Mouse (Mus musculus) stomach, postnatal 0 days (tissue): ENCODE measurements around the gene Megf11. TPM values are rescaled to one million over a fixed set of nuclear protein-coding genes. Genes with fewer than 3 reads are reported as not detected.

Experiments used
- ATAC-seq: fragments of 200-750 bp; cut with Nextera tagmentation; 2 replicates; pipeline ENCODE4 v1.8.0; 2017; ENCODE audit not compliant: low FRiP score, low TSS enrichment
- DNase-seq: peaks from one replicate; pipeline ENCODE4 v3.0.0-alpha.2; 2016; ENCODE audit warnings: low spot score
- H3K27ac ChIP-seq: fragments of 300-500 bp; sonication (generic); replicated peaks from 2 replicates; pipeline ENCODE4 v1.5.1; 2014; ENCODE audit warnings: mild to moderate bottlenecking, control low read depth
- H3K27me3 ChIP-seq: fragments of 300-500 bp; sonication (generic); 2 replicates; pipeline ENCODE4 v1.6.1; 2014; ENCODE audit warnings: low read length; ENCODE audit not compliant: control insufficient read depth, insufficient read depth
- H3K36me3 ChIP-seq: fragments of 300-500 bp; sonication (generic); 2 replicates; pipeline ENCODE4 v1.6.1; 2014; ENCODE audit warnings: low read length, mixed read lengths; ENCODE audit not compliant: control insufficient read depth, insufficient read depth
- H3K4me1 ChIP-seq: fragments of 300-500 bp; sonication (generic); replicated peaks from 2 replicates; pipeline ENCODE4 v1.6.1; 2014; ENCODE audit warnings: antibody characterized with exemption; ENCODE audit not compliant: control insufficient read depth, insufficient read depth
- H3K4me2 ChIP-seq: fragments of 300-500 bp; sonication (generic); replicated peaks from 2 replicates; pipeline ENCODE4 v1.6.1; 2014; ENCODE audit warnings: low read depth, mild to moderate bottlenecking, control low read depth, moderate library complexity
- H3K4me3 ChIP-seq: fragments of 300-500 bp; sonication (generic); 2 replicates; pipeline ENCODE4 v1.5.1; 2014; ENCODE audit warnings: low read depth, low read length, control low read depth
- H3K9ac ChIP-seq: fragments of 300-500 bp; sonication (generic); 2 replicates; pipeline ENCODE4 v1.6.1; 2014; ENCODE audit warnings: mild to moderate bottlenecking, low read length, control low read depth, mixed read lengths
- H3K9me3 ChIP-seq: fragments of 300-500 bp; sonication (generic); 2 replicates; pipeline ENCODE4 v1.6.1; 2016; ENCODE audit warnings: low read length; ENCODE audit not compliant: control insufficient read depth
- CTCF ChIP-seq: IDR thresholded peaks from 2 replicates; pipeline ENCODE4 v1.5.1; 2016; ENCODE audit warnings: antibody characterized with exemption, low read depth, mild to moderate bottlenecking, moderate library complexity
- EP300 ChIP-seq: optimal IDR thresholded peaks from 2 replicates; pipeline ENCODE3; 2016; ENCODE audit warnings: antibody characterized with exemption
- WGBS: fragments of 180-500 bp; shearing (Covaris S2); extraction: QIAGEN DNeasy Blood & Tissue Kit; methylation state at CpG from one replicate; pipeline ENCODE4 v1.1.7; 2014; 5-methylcytosine and 5-hydroxymethylcytosine counted together
- polyA plus RNA-seq: library from polyadenylated mRNA; unstranded; fragments of >200 nt; fragmentation: Nextera tagmentation; extraction: Ambion mirVana; gene quantifications from 2 replicates; pipeline ENCODE4 v1.2.1, GENCODE M21; 2015

Megf11 gene
- polyA plus RNA-seq, 1 experiment from 2014 or later: 0.46 TPM

GRCm38 (mm10) chr9:64649892-64650291 lies 264.5 kb downstream of the Megf11 start:
- Histone ChIP-seq H3K27me3 (no peaks in the 10 kb centered on the region), H3K9me3 (no peaks in the 10 kb centered on the region), H3K4me2 (no peak overlapping the region), H3K36me3 (no peaks in the 10 kb centered on the region), H3K4me1 (no peaks in the 10 kb centered on the region), H3K27ac (no peak overlapping the region), H3K9ac (no peak overlapping the region), H3K4me3 (no peak overlapping the region)
- no peak for TF ChIP-seq EP300
- DNase-seq (no peak), ATAC-seq (no peak)
- 30% methylated on average over 2 of the region's 2 CpGs for WGBS

GRCm38 (mm10) chr9:64651181-64651580 lies 265.8 kb downstream of the Megf11 start:
- TF ChIP-seq CTCF: no peak
- no peak for TF ChIP-seq EP300
- Histone ChIP-seq H3K4me2 (no peak overlapping the region), H3K27ac (no peak overlapping the region), H3K36me3 (no peaks in the 10 kb centered on the region), H3K4me1 (no peaks in the 10 kb centered on the region), H3K27me3 (no peaks in the 10 kb centered on the region), H3K4me3 (no peak overlapping the region), H3K9ac (no peak overlapping the region), H3K9me3 (no peaks in the 10 kb centered on the region)
- DNase-seq (no peak), ATAC-seq (no peak)
- 86% methylated on average over 1 of the region's 1 CpGs for WGBS

GRCm38 (mm10) chr9:64651689-64652088 lies 266.3 kb downstream of the Megf11 start:
- H3K9me3 ChIP-seq: no peaks in the 10 kb centered on the region
- no peak overlapping the region for H3K27ac ChIP-seq
- ATAC-seq: no peak

GRCm38 (mm10) chr9:64652138-64652537 lies 266.7 kb downstream of the Megf11 start:
- TF ChIP-seq EP300 (no peak), CTCF (no peak)
- H3K4me3 ChIP-seq: no peak overlapping the region
- H3K9ac ChIP-seq: no peak overlapping the region
- H3K4me2 ChIP-seq: no peak overlapping the region
- no peaks in the 10 kb centered on the region for H3K36me3 ChIP-seq
- WGBS: 54% methylated on average over 2 of the region's 2 CpGs
- no peak for ATAC-seq
- H3K27me3 ChIP-seq: no peaks in the 10 kb centered on the region
- H3K27ac ChIP-seq: no peak overlapping the region
- no peaks in the 10 kb centered on the region for H3K9me3 ChIP-seq
- DNase-seq: no peak
- H3K4me1 ChIP-seq: no peaks in the 10 kb centered on the region

More at GRCm38 (mm10) chr9:64651689-64652088, 266.3 kb downstream of the Megf11 start:
- 50% methylated on average over 4 of the region's 4 CpGs for WGBS
- H3K4me3 ChIP-seq: no peak overlapping the region
- no peaks in the 10 kb centered on the region for H3K36me3 ChIP-seq
- H3K27me3 ChIP-seq: no peaks in the 10 kb centered on the region
- TF ChIP-seq CTCF (no peak), EP300 (no peak)
- H3K4me1 ChIP-seq: no peaks in the 10 kb centered on the region
- H3K4me2 ChIP-seq: no peak overlapping the region
- DNase-seq: no peak
- no peak overlapping the region for H3K9ac ChIP-seq

- no peak overlapping the region for H3K9ac ChIP-seq
- ATAC-seq (no peak), DNase-seq (no peak)
- no peak overlapping the region for H3K4me2 ChIP-seq
- H3K4me1 ChIP-seq: no peaks in the 10 kb centered on the region
- H3K27me3 ChIP-seq: no peaks in the 10 kb centered on the region
- 56% methylated on average over 10 of the region's 10 CpGs for WGBS
- no peak overlapping the region for H3K27ac ChIP-seq
- no peaks in the 10 kb centered on the region for H3K36me3 ChIP-seq
- TF ChIP-seq CTCF (no peak), EP300 (no peak)
- H3K9me3 ChIP-seq: no peaks in the 10 kb centered on the region
- H3K4me3 ChIP-seq: no peak overlapping the region
Measured at GRCm38 (mm10) chr9:64652841-64653361, 267.5 kb downstream of the Megf11 start.

GRCm38 (mm10) chr9:64654723-64655122 lies 269.3 kb downstream of the Megf11 start:
- H3K27ac ChIP-seq: no peak overlapping the region
- no peak overlapping the region for H3K9ac ChIP-seq
- DNase-seq (no peak), ATAC-seq (no peak)
- H3K27me3 ChIP-seq: no peaks in the 10 kb centered on the region
- H3K36me3 ChIP-seq: no peaks in the 10 kb centered on the region
- WGBS: 89% methylated on average over 10 of the region's 10 CpGs
- H3K4me3 ChIP-seq: no peak overlapping the region
- H3K9me3 ChIP-seq: no peaks in the 10 kb centered on the region
- H3K4me1 ChIP-seq: no peaks in the 10 kb centered on the region
- H3K4me2 ChIP-seq: no peak overlapping the region
- TF ChIP-seq EP300 (no peak), CTCF (no peak)
